Mouse (Mus musculus) kidney, adult 2 months (tissue): ENCODE data around the gene Gnl3.

Source experiments
- CTCF ChIP-seq: fragments of 200-500 bp; conservative IDR thresholded peaks from 2 replicates; pipeline ENCODE4 v1.5.1; 2011; ENCODE audit warnings: low read depth, mild to moderate bottlenecking, control low read depth, low read length, moderate library complexity, mixed read lengths; ENCODE audit not compliant: insufficient read depth, insufficient read length
- POLR2A ChIP-seq: fragments of 200-500 bp; IDR thresholded peaks from one replicate; pipeline ENCODE4 v1.6.1; 2011; ENCODE audit warnings: low read depth, low read length, control low read depth

DNA sequence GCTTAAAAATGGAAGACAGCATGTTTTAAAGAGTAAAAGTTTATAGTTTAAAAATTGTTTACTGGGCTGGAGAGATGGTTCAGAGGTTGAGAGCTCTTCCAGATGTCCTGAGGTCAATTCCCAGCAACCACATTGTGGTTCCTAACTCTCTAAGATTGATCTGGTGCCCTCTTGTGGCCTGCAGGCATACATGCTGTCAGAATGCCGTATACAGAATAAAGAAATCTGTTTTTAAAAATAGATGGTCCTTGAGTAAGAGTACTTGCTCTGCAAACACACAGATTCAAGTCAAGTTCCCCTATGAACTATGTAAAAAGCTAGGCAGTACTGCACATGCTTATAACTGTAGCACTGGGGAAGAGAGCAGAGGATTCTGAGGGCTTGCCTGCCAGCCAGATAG, 43.3 kb upstream of the Gnl3 start:
- TF ChIP-seq CTCF (peak; percentile 50), POLR2A (no peak)
